Mouse (Mus musculus): ENCODE data around the gene Wdr45b.
"Not testable (repeated sequence)": the region's sequence is repeated elsewhere in the genome, so short reads cannot be mapped to it uniquely, and the experiment has no call there.

Wdr45b gene

GRCm38 (mm10) chr11:121354091-121354707 lies at the start of gene Wdr45b:
Gene Wdr45b, minus strand, starts transcription at chr11:121354445.
- peak; percentile 97 for DNase-seq

- no peak for DNase-seq
Measured at GRCm38 (mm10) chr11:121392405-121392804, 38.2 kb upstream of the Wdr45b start.

GRCm38 (mm10) chr11:121390793-121391192 lies 36.5 kb upstream of the Wdr45b start:
- DNase-seq, result no peak

GRCm38 (mm10) chr11:121388554-121388945 lies 34.3 kb upstream of the Wdr45b start:
- no peak for DNase-seq

GRCm38 (mm10) chr11:121387750-121388553 lies 33.7 kb upstream of the Wdr45b start, which contains the start of gene Rab40b:
Gene Rab40b, minus strand, starts transcription at chr11:121388251.
- peak; percentile 87 for DNase-seq

- no peak for DNase-seq
Measured at GRCm38 (mm10) chr11:121380294-121380693, 26.0 kb upstream of the Wdr45b start.

- DNase-seq, result no peak
Measured at GRCm38 (mm10) chr11:121378644-121379043, 24.4 kb upstream of the Wdr45b start.

- DNase-seq, result no peak
Measured at GRCm38 (mm10) chr11:121373305-121373704, 19.1 kb upstream of the Wdr45b start.

GRCm38 (mm10) chr11:121370337-121370994 lies 16.2 kb upstream of the Wdr45b start:
- no peak for DNase-seq

- peak; percentile 57 for DNase-seq
Measured at GRCm38 (mm10) chr11:121369622-121370021, 15.4 kb upstream of the Wdr45b start.

- no peak for DNase-seq
Measured at GRCm38 (mm10) chr11:121368731-121369130, 14.5 kb upstream of the Wdr45b start.

- DNase-seq, result no peak
Measured at GRCm38 (mm10) chr11:121367170-121367707, 13.0 kb upstream of the Wdr45b start.

- DNase-seq, result peak; percentile 37
Measured at GRCm38 (mm10) chr11:121362212-121362611, 8.0 kb upstream of the Wdr45b start.

- peak; percentile 28 for DNase-seq
Measured at GRCm38 (mm10) chr11:121353326-121354090, 737 bp downstream of the Wdr45b start.

- not testable (repeated sequence) for DNase-seq
Measured at GRCm38 (mm10) chr11:121348727-121349126, 5.5 kb downstream of the Wdr45b start.

- DNase-seq, result no peak
Measured at GRCm38 (mm10) chr11:121348166-121348565, 6.1 kb downstream of the Wdr45b start.

GRCm38 (mm10) chr11:121347036-121347435 lies 7.2 kb downstream of the Wdr45b start:
- no peak for DNase-seq

- not testable (repeated sequence) for DNase-seq
Measured at GRCm38 (mm10) chr11:121342423-121342822, 11.8 kb downstream of the Wdr45b start.

GRCm38 (mm10) chr11:121340287-121340686 lies 14.0 kb downstream of the Wdr45b start:
- no peak for DNase-seq

- DNase-seq, result no peak
Measured at GRCm38 (mm10) chr11:121339647-121340046, 14.6 kb downstream of the Wdr45b start.

- DNase-seq, result no peak
Measured at GRCm38 (mm10) chr11:121331641-121332040, 22.6 kb downstream of the Wdr45b start.

- no peak for DNase-seq
Measured at GRCm38 (mm10) chr11:121328619-121329018, 25.6 kb downstream of the Wdr45b start.

- DNase-seq, result no peak
Measured at GRCm38 (mm10) chr11:121328206-121328605, 26.0 kb downstream of the Wdr45b start.
